Mouse (Mus musculus): ENCODE measurements around the gene Hist2h2ab.
"Not testable (repeated sequence)": the region's sequence is repeated elsewhere in the genome, so short reads cannot be mapped to it uniquely, and the experiment has no call there.

Gene Hist2h2ab

GRCm38 (mm10) chr3:96198601-96199251, 20.9 kb upstream of the Hist2h2ab start:
- not testable (repeated sequence) for DNase-seq

- no peak for DNase-seq
Measured at GRCm38 (mm10) chr3:96199731-96200130, 19.9 kb upstream of the Hist2h2ab start.

DNA sequence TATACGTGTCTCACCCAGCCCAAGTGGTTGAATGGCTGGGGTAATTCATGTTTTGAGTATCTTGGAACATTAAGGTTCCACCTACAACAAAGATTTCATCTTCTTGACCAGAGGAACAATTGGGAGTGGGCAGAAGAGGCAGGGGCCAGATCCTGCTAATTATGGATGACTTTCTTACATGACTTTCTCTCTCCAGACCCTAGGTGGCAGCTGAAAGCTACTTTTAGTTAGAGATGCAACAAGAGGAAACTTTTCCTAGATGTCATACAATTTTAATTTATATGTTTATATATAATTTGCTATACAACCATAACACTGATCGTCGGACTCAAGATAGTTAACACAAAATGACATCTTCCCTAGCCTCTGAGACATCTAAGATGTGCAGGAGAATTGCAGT, 11.8 kb upstream of the Hist2h2ab start:
- DNase-seq = no peak

GRCm38 (mm10) chr3:96209242-96209641, 10.4 kb upstream of the Hist2h2ab start:
- DNase-seq = no peak

DNA sequence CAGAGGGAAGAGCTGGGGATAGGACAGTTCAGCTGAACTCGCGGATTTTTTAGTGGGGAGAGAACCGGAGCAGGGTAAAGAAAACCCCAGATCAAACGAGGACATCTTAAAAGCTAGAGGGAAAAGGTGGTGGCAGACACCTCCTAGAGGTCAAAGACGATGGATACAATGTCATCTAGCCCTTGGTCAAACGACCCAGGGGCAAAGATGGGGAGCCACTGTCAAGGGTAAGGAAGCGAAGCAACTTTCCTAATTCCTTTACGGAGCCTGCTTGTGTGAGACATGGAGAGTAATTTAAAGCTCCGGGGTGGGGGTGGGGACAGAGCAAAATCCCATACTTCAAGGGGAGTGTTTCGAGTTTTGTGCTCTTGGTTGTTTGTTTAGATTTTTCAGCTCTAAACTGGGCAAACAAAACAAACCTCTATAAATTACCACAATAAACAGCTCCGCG, 449 bp upstream of the Hist2h2ab start:
- DNase-seq = peak; percentile 40

DNA sequence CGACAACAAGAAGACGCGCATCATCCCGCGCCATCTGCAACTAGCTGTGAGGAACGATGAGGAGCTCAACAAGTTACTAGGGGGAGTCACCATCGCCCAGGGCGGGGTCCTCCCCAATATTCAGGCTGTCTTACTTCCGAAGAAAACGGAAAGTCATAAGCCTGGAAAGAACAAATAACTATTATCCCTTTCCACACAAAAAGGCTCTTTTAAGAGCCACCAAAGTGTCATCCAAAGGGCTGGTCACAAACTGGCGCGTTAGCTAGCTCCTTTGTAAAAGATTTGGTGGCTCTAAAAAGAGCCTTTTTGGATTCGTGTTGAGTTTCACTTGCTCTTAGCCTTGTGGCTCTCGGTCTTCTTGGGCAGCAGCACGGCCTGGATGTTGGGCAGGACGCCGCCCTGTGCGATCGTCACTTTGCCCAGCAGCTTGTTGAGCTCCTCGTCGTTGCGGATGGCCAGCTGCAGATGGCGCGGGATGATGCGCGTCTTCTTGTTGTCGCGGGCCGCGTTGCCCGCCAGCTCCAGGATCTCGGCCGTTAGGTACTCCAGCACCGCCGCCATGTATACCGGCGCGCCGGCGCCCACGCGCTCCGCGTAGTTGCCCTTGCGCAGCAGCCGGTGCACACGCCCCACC, 583 bp downstream of the Hist2h2ab start:
- not testable (repeated sequence) for DNase-seq

GRCm38 (mm10) chr3:96220765-96221639, 1.3 kb downstream of the Hist2h2ab start, which contains the start of the genes Hist2h2ac and Hist2h2be:
TSS of gene Hist2h2ac (minus strand) at chr3:96220880.
TSS of gene Hist2h2be (plus strand) at chr3:96221119.
- peak; percentile 92 for DNase-seq

DNA sequence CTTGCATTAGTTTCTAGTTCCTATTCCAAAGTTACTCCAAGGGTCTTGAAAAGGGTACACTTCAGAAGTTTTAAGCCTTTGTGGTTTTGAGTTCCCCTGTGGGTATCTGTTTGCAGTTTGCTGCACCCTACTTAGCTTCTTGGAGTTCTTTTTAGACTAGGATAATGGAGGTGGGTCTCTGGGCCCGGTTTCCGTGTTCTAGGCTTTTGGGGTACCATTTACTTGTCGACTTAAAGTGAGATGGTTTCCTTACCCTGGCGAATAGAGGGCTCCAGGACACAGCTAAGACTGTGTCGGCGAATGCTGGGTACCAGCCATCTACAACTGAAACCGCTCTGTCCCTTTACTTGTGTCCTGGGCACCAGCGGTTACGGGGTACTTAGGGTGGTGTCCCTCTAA, 2.0 kb downstream of the Hist2h2ab start:
- DNase-seq = no peak

DNA sequence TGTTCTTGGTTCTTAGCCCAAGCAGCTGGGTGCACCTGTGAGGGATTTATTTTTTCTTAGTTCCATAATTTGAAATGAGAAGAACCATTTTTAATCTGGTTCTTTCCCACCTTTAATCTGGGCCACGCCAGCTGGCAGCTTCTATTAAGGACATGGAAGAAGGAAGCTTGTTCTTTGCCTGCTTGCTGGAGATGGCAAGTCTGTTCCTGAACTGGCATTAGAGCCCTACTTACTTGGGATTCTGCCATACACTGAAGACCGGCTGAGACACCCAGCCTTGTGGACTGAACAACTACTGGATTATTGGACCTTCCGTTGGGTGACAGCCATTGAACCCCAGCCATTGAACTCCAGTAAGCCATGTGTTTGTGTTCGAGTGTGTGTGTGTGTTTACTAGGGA, 3.1 kb downstream of the Hist2h2ab start:
- DNase-seq = no peak

DNA sequence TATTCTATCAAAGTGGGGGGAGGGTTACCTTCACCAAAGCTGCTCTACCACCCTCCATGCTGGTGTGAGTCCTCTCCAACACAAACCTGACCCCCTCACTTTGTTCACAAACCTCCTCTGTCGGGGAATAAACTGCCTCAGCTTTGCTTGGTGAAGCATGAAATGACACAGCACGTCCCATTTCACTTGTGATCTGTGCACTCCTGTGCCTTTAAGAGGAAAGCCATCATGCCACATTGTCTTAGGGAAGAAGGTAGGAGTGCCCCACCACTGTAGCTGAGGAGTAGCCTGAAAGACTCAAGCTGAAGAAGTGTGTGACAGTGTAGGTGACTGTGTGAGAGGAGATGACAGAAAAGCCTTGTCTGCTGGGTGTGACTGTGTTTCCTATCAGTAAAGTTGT, 5.8 kb downstream of the Hist2h2ab start:
- DNase-seq = no peak

DNA sequence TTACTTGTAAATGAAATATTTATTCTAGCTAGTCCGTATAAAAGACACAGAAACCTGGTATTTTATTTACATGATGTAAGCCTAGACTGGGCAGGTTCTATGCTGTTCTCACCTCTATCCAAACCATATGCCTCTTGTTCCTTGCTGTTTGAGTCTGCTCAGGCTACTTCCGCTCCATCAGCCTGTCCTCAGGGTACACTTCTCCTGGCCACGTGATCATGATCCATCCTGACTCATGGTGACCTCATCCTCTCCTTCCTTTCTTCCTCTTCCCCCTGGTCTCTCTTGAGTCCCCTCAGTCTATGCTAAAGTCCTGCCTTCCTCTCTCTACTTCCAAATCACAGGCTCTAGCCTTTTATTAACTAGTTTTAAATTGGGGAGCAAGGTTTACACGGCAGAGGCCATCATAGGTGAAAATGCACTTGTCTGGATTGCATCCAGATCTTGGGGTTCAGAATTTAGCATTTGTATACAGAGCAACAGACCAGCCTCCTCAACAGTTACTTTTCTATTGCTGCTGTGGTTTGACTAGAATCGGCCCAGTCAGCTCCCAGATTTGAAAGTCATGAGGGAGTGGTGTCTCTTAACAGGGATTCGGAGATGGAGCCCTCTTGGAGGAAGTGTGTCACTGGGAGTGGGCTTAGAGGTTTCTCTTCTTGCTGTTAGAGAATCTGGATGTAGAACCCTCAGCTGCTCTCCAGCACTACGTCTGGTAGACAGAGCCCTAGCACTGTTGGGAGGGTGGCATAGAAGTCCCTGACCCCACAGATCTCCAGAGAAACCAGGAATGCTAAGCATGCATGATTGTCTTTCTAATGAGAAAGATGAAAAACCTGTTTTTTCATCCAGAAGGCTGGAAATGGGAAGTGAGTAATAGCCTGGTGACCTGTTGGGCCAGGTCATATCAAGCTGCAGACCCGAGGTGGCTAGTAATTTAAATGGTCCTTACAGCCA, 7.3 kb downstream of the Hist2h2ab start:
- no peak for DNase-seq

DNA sequence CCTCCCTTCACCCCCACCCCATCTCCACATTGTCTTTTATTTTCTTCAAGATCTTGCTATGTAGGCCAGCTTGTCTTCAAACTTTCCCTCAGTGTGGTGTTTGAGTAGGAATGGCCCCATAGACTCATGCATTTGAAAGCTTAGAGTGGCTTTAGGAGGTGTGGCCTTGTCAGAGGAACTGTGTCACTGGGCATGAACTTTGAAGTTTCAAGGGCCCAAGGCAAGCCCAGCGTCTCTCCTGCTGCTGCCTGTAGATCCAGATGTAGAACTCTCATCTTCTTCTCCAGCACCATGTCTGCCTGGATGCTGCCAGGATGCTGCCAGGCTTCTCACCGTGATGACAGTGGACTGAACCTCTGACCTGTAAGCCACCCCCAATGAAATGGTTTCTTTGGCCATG, 9.2 kb downstream of the Hist2h2ab start:
- DNase-seq = no peak

DNA sequence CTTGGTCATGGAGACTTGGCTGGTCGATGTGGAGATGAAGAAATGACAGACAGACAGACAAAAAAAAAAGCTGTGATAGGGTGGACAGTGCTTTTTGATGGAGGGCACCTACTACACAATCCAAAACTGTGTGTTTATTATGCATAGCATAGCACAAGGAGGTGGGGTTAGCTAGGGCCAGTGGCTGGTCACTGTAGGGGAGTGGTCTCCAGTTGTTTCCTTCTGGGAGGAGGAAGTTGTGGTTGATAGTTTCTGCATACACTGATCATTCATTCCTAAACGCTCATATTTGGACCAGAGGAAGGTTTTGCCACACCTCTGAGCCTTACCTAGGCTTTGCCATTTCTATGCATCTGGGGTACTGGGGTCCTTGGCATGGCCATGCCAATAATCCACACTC, 10.7 kb downstream of the Hist2h2ab start:
- DNase-seq = no peak

DNA sequence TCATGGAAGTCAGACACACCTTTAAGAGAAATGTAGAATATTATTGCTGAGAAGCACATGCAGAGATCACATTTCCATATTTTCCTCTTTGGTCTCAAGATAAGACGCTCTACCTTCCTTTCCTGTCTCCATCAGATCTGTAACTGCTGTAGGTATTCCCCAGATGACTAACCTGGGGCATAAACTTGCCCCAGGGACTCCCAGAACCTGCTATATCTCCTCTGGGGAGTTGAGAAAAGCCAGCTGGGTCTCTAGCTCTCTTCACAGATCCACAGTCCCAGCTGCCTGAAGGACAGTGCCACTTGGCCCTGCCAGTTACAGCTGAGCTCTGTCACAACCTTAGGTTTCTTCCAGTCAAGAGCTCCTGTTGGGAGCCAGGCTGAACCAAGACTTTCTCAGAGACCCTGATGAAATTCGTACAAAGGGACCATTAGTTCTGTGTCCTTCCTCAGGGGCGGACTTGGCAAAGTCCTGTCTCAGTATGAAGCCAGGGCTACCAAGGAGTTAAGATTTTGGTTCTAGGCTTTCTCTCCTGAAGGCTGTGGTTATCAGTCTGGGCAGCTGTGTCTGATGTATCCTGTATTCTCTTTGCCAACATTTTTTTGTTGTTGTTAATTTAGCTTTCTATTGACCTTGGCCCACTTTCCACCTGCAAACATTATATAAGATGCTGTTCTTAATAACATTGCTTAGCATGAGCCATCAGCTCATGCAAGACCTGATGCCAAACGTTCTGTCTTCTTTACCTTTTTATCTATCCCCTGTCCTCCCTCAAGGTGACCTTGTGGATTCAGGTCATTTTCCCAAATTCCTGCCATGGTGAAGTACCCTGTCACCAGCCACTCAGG, 11.5 kb downstream of the Hist2h2ab start:
- no peak for DNase-seq

DNA sequence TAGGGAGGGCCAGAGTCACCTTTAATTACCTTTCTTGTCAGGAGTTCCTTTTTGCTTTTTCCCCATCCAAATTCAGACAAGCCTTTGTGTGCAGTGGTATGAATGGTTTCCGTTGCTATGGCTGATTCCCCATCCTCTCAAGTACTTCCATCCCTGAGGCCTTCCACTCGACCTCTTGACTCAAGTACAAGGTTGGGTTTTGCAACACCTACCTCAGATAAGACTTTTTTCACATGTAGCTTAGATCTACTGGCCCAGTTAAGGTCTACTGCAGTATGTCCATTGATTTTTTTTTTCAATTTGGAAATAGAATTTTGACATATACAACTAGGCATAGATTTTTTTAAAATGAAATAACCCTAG, 12.1 kb downstream of the Hist2h2ab start:
- DNase-seq = no peak

GRCm38 (mm10) chr3:96234914-96235313, 15.2 kb downstream of the Hist2h2ab start:
- no peak for DNase-seq

DNA sequence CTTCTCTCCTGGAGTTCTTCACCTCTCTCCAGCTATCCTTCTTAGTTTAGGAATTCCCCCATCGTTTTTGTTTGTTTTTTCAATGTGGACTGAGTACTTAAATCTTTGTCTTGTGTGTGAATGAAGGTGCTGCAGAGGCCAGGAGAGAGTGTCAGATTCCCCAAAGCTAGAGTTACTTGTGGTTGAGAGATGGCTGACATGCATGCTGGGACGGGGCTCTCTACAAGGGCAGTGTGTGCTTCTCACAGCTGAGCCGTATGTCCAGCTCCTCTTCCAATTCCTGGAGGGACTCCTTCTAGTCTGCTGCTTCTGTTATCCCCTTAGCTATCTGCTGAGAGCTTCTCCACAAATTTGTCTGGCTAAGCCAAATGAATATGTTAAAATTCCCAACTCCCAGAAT, 16.2 kb downstream of the Hist2h2ab start:
- DNase-seq = no peak

DNA sequence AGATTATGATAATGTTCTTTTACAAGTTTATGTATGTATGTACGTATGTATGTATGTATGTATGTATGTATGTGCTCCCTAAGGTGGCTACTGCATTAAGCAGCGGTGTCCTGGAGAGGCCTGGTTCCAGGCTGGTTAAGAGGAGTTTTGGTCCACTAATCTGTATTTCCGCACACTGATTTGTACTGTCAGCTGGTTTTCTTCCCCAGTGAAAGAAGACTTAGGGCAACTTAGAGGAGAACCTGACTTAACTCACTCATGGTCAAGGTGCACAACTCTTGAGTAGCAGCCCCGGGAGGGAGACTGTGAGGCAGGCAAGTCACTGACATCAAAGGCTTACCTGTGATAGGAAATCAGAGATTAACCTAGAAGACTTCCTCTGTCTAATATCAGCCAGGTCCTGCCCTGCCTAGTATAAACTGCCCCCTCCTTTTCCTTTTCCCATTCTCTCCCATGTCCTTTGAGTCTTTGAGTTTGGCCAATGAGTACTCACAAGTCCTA, 17.2 kb downstream of the Hist2h2ab start:
- DNase-seq = no peak

DNA sequence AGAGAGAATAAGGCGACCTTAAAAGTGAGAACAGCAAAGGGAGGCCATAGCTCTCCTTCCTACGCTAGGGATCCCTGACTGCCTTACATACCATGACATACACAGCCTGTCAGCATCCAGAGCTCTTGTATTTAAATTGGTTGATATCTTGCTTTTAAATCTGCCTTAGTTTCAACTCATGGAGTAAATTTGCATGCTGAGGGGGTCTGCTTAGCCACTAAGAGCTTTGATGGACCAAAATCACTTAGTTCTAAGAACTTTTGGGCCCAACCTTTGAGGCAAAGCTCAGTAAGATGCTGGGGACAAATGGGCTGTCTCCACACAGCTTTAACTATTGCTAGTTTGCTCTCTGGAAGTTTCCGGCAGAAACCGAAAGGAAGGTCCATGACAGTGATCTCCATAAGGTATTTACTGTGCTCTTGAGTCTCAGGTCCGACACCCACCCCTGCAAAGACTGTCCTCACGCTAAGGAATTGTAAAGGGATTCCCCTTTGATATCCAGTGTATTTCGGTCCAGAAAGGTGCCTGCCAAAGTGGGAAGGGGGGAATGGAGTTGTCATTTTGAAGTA, 17.8 kb downstream of the Hist2h2ab start:
- DNase-seq = no peak

- no peak for DNase-seq
Measured at GRCm38 (mm10) chr3:96237904-96238511, 18.3 kb downstream of the Hist2h2ab start.

Data from kidney, postnatal 14 days (tissue).